Mouse (Mus musculus) layer of hippocampus, adult 8-10 months (tissue): ENCODE results near the gene Srgap3. TPM values are rescaled to one million over a fixed set of nuclear protein-coding genes. Genes with fewer than 3 reads are reported as not detected.
A peak's percentile ranks its signal among the peaks of the same experiment; 100 is the strongest.
"Not testable (repeated sequence)": the region's sequence is repeated elsewhere in the genome, so short reads cannot be mapped to it uniquely, and the experiment has no call there.

Experiments used
- DNase-seq, 2 experiments: peaks; one replicate each; pipeline ENCODE4 v3.0.0; 2022; ENCODE audit warnings: low spot score in 2 of 2
- total RNA-seq, 4 experiments: library from RNA; stranded (reverse); gene quantifications; 2 replicates each; pipeline ENCODE4 v1.2.4; 2022

Srgap3 gene
- total RNA-seq, 4 experiments from 2014 or later = 230 to 304 (median 268) TPM

- DNase-seq = no peak
Measured at GRCm38 (mm10) chr6:112862465-112862864, 84.6 kb downstream of the Srgap3 start.

DNA sequence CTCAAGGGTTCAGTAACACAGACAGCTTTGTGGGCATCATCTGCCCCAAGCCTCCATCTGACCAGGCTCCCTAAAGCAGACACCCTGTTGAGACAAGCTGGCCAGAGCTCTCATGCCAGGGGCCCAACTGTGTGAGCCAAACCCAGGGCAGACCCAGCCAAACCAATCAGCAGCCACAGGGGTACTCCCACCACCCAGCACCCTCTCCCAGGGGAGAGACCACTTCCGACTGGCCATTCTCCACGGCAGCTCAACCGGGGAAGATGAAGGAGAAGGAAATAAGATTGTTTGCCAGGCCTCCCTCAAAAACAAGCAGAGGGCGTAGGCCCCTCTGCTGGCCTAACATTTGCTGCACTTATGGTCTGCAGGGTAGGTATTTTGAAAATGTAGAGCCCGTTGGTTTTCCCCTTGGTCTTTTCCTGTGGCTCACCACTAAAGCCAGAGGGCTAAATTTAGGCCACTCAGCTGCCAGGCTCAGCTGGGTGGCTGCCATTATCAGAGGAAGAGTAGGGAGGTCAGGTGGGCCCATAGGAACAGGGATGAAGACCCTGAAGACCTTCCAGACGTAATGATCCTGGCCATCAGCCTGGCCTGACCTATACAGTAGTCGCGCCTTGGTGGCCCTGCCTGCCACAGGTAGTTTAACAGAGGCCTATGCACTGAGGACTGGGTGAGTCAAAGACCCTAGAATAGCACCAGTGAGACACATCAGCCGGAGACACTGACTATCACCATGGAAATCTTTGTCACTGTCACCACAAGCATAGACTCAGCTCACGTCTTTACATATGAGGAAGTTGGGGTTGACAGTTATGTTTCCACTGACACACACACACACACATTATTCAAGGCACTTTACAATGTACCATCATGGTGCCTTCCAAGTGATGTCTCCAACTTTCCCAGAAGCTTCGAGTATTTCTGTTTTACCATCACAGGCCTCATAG lies 85.4 kb downstream of the Srgap3 start:
- DNase-seq = no peak

GRCm38 (mm10) chr6:112860290-112860689 lies 86.8 kb downstream of the Srgap3 start:
- not testable (repeated sequence) for DNase-seq

GRCm38 (mm10) chr6:112857057-112857456 lies 90.0 kb downstream of the Srgap3 start:
- no peak for DNase-seq

- DNase-seq = no peak
Measured at GRCm38 (mm10) chr6:112855183-112855582, 91.9 kb downstream of the Srgap3 start.

DNA sequence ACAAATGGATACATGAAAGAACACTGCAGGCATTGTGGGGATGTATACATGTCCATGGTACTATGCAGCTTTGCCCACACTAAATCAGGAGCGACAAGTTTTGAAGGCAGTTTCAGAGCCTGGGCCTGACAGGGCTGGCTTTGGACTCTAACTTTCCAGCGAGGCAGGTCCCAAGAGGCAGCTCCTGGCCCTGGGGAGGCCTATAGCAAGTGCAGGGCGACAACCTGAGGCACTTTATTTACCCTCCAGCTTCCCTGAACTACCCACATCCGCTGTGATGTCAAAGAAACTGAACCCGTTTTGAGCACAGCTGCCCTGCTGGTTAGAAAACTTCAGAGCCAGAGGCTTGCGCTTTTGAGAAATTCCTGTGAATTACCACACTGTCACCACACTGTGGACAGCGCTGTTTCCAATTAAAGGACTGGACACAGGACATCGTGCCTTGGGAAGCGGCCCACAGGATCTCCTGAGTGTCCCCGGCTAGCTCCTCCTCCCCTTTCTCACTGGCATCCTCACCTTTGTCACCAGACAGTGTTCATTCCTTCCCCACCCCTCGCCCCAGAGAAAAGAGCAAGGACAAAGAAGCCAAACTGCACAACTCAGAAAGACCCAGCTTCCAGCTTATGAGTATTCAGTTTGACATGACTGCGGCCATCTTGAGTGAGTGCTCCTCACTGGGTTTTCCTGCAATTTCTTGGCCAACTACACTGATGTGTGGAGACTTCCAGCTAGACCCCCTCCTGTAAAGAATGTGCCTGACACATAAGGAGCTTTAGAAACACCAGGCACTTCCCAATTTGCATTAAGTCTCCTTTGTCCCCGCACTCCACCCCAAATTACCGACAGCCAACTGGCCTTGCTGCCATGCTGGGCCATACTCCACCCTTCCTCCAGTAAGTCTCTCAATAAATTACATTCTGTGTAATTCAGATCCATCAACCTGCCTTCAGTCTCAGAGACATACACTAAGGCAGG lies 94.5 kb downstream of the Srgap3 start:
- no peak for DNase-seq

GRCm38 (mm10) chr6:112850745-112851144 lies 96.3 kb downstream of the Srgap3 start:
- peak in 1 of 2 experiments; percentile 51 for DNase-seq

GRCm38 (mm10) chr6:112848629-112849180 lies 98.4 kb downstream of the Srgap3 start:
- no peak for DNase-seq

DNA sequence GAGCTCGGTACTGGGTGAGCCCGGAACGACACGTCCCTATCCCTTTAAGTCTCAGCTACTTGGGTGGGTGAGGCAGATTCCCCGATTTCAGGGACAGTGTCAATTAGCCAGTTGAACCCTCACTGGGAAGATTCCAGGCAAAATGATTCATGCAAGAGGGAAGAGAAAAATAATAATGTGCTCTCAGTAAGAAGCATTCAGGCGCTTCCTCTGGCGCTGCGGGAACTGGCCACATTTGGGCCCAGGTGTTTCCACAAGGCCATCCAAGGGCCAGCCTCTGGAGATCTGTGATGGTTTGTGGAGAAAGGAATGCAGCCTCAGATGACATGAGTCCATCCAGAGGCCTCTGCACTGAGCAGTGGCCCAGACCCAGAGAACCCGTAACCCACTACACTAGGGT lies 100.2 kb downstream of the Srgap3 start:
- no peak for DNase-seq

DNA sequence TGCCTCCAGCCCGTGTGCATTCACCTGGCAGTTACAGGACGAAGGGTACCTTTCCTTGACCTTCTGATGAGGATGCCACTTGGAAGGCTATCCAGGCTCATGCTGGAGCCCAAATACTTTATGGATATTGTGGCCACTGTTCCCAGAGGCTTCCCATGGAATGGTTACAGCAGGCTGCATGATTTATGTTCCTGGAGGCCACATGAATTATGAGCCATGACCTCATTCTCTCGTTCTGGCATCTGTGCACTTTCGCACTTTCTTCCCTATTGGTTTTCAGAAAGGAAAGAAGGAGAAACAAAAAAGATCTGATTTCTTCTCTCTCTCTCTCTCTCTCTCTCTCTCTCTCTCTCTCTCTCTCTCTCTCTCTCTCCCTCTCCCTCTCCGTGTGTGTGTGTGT lies 104.6 kb downstream of the Srgap3 start:
- DNase-seq = no peak

GRCm38 (mm10) chr6:112840400-112840799 lies 106.7 kb downstream of the Srgap3 start:
- DNase-seq = no peak

- no peak for DNase-seq
Measured at GRCm38 (mm10) chr6:112839391-112839790, 107.7 kb downstream of the Srgap3 start.

GRCm38 (mm10) chr6:112838879-112839278 lies 108.2 kb downstream of the Srgap3 start:
- DNase-seq = peak; percentile 69 to 71

DNA sequence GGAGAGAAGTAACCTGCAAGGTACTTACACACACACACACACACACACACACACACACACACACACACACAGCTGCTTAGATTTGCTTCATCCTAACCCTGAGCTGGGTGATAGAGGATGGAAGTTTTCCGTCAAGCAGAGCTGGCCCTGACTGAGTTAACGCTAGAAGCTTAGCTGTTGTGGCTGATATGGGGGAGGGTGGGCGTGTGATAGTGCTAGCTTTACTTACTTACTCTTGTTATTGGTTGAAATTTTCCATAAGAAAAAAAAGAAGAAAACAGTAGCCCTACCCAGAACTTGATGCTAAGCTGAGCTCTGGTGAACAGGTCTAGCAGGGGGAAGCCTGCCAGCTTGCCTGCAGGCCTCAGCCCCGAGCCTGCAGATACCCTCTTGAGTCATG lies 110.4 kb downstream of the Srgap3 start:
- no peak for DNase-seq

- DNase-seq = no peak
Measured at GRCm38 (mm10) chr6:112835413-112835812, 111.7 kb downstream of the Srgap3 start.

GRCm38 (mm10) chr6:112834430-112834829 lies 112.6 kb downstream of the Srgap3 start:
- DNase-seq = no peak

DNA sequence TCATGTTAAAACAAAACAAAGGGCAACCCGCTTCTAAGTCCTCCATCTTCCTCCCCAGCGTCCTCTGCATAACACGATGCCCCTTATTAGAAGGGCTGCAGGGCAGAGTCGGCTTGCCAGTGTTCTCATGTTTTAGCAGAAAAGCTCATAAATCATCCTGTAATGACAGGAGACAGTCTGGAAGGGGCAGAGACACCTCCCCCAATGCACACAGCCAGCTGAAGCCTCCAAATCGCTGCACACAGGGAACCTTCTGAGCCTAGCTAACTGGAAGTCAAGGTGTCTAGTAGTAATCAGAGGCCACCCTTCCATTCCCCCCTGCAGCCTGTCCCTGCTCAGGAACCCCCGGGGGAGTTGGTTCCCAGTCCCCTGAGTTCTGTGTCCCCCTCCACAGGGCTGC lies 113.3 kb downstream of the Srgap3 start:
- no peak for DNase-seq

DNA sequence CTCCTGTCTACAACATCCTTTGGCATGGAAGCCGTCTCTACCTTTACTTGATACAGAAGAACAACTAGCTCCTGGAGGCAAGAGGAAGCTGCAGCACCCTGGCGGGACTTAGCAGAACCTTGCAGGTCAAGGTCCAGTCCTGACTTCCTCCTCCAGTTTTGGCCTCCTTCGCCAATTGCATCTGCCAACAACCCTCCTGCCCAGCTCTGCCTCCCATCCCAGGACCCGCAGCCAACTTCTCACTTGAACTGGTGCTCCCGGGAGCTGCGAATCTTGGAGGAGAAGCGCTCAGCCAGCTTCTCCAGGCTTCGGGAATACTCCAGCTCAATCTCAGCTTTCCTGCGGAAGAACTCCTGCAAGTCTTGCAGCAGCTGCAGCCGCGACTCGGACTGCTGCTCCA lies 117.9 kb downstream of the Srgap3 start:
- DNase-seq = no peak

DNA sequence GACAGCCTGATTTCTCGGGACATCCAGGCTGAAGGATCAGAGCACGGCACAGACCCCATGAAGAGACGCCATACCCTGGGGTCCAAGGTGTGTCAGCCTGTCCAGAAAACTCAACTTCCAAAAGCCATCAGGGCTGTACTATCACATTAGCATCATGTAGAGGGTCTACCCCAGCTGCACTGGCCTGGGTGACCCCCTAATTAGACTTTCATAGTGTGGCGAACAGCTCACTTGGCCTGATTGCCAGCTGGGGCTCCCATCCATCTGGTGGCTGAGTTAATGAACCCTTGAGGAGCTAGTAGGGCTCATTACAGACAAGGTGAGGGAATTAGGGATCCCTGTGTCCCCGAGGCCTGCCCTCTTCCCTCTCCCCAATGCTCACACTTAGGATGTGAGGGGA lies 118.6 kb downstream of the Srgap3 start:
- DNase-seq = no peak

DNA sequence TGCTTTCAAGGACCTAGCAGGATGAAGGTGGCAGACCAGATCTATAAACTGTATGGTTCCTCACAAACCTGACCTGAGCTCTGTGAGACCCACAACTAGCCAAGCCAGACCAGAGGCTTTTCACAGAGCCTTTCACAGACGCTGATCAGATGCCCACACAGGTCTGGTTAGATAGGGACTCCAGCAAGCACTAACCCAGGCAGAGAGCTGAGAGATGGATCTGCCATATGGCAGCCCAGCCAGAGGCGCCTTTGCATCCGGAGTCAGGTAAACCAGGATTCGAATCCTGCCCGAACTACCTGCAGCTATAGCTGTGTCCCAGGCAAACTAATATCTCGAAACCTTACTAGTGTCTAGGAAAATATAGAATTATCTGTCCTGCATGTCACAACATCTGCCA lies 121.4 kb downstream of the Srgap3 start:
- DNase-seq = no peak

GRCm38 (mm10) chr6:112823096-112823495 lies 124.0 kb downstream of the Srgap3 start:
- peak; percentile 83 to 85 for DNase-seq
